Mouse (Mus musculus): ENCODE results near the gene Cgref1.

The Cgref1 gene

GRCm38 (mm10) chr5:30887858-30888336, 57.5 kb downstream of the Cgref1 start:
- peak; percentile 88 for DNase-seq (ENCODE audit: extremely low read depth, insufficient read length, low spot score)

DNA sequence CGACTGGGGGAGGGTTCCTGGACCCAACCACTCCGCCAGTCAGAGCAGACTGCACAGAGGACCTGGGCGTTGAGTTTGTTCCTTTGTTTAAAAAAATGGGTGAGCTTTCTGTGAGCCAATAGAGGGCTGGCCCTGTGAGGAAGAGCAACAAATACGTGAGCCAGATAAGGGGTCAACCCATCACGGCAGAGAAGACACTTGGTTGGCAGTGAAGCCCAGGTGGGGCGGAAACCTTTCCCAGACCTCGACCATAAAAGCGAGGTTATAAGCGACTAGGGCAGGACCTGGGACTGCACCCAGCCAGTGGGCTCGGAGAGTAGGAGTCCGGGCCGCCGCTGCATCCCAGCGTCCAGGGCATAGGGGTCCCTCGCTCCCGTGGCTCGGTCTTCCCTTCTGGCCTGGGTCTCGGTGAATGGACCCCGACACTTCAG, 58.0 kb downstream of the Cgref1 start:
- no peak for DNase-seq (ENCODE audit: extremely low read depth, insufficient read length, low spot score)

- no peak for DNase-seq (ENCODE audit: extremely low read depth, insufficient read length, low spot score)
These were observed 58.7 kb downstream of the Cgref1 start for GRCm38 (mm10) chr5:30886731-30887130.

GRCm38 (mm10) chr5:30886209-30886608, 59.2 kb downstream of the Cgref1 start:
- no peak for DNase-seq (ENCODE audit: extremely low read depth, insufficient read length, low spot score)
